Mouse (Mus musculus) spleen, adult 18-20 months (tissue): ENCODE measurements around the gene Olfr705.
"Not testable (repeated sequence)": the region's sequence is repeated elsewhere in the genome, so short reads cannot be mapped to it uniquely, and the experiment has no call there.

Source experiments
- DNase-seq, 2 experiments: peaks; one replicate each; pipeline ENCODE4 v3.0.0; 2022; ENCODE audit warnings: mixed read lengths in 2 of 2

Olfr705 gene

GRCm38 (mm10) chr7:106876791-106877190 is at the start of gene Olfr705:
Olfr705 (minus strand) TSS chr7:106876891.
- no peak for DNase-seq

- DNase-seq, result not testable (repeated sequence)
These were observed 44.3 kb upstream of the Olfr705 start for GRCm38 (mm10) chr7:106920961-106921360.

- DNase-seq, result no peak
These were observed 31.0 kb upstream of the Olfr705 start, which contains the start of gene Olfr1532-ps1 for GRCm38 (mm10) chr7:106907676-106908075. Olfr1532-ps1 (plus strand) TSS chr7:106908001.

GRCm38 (mm10) chr7:106901141-106901540 is 24.4 kb upstream of the Olfr705 start, which contains the start of gene Olfr707:
Olfr707 (minus strand) TSS chr7:106901241.
- DNase-seq, result not testable (repeated sequence)

GRCm38 (mm10) chr7:106888062-106888461 is 11.4 kb upstream of the Olfr705 start, which contains the start of gene Olfr706:
Olfr706 (minus strand) TSS chr7:106888162.
- DNase-seq, result no peak

- DNase-seq, result no peak
These were observed 13.8 kb downstream of the Olfr705 start, which contains the start of gene Olfr704 for GRCm38 (mm10) chr7:106862885-106863284. Olfr704 (plus strand) TSS chr7:106863185.

- DNase-seq, result no peak
These were observed 33.6 kb downstream of the Olfr705 start, which contains the start of gene Olfr703 for GRCm38 (mm10) chr7:106843060-106843459. Olfr703 (plus strand) TSS chr7:106843360.

- no peak for DNase-seq
These were observed 42.9 kb downstream of the Olfr705 start, which contains the start of gene Olfr702 for GRCm38 (mm10) chr7:106833793-106834192. Olfr702 (minus strand) TSS chr7:106833893.
